Comparison of ENCODE assay signal across 8 mouse cellular contexts in genomic region chr5:147956821-147957564, GRCm38 (mm10). TPM values are rescaled to one million over a fixed set of nuclear protein-coding genes. Genes with fewer than 3 reads are reported as not detected.
DNase-seq lines count a peak whose midpoint lies in the region; ATAC-seq and TF ChIP-seq lines count a peak whose summit lies in the region.

Gene Mtus2 (plus strand): TSS chr5:147957320.

- WGBS in hindbrain, embryonic 13.5 days = 0% methylated on average over 39 of the region's 55 CpGs
- WGBS in lung, postnatal 0 days = 1% methylated on average over 40 of the region's 55 CpGs

- peaks cover 9% of the 10 kb centered on the region; the same call in 1 of the 2 replicates for H3K27me3 ChIP-seq in hindbrain, embryonic 13.5 days
- H3K27me3 ChIP-seq in lung, postnatal 0 days (replicated peaks; ENCODE audit: insufficient read depth, low read length) = peaks cover 18% of the 10 kb centered on the region; the same call in 1 of the 2 replicates

- peaks cover 28% of the 10 kb centered on the region for H3K4me1 ChIP-seq in hindbrain, embryonic 13.5 days (replicated peaks)
- no peaks in the 10 kb centered on the region for H3K4me1 ChIP-seq in lung, postnatal 0 days (ENCODE audit: insufficient read depth, low read depth, low read length)

- H3K4me2 ChIP-seq in hindbrain, embryonic 13.5 days = peak within 1 kb of the TSS; percentile 84
- H3K4me2 ChIP-seq in lung, postnatal 0 days (replicated peaks; ENCODE audit: low read depth, low read length) = peak within 1 kb of the TSS; percentile 80

- no peaks in the 10 kb centered on the region for H3K9me3 ChIP-seq in hindbrain, embryonic 13.5 days
- no peaks in the 10 kb centered on the region for H3K9me3 ChIP-seq in lung, postnatal 0 days (ENCODE audit: low read length)

- ATAC-seq in common myeloid progenitor, adult 5-6 weeks (replicated peaks; ENCODE audit: low read depth, poor library complexity, severe bottlenecking) = peak; percentile 91
- ATAC-seq in hindbrain, embryonic 13.5 days (ENCODE audit: low FRiP score) = peak; percentile 93
- ATAC-seq in lung, postnatal 0 days = peak; percentile 86

- no peak for TF ChIP-seq EP300 in lung, postnatal 0 days (IDR thresholded peaks at IDR 0.05)

- peak within 1 kb of the TSS; percentile 90 for H3K27ac ChIP-seq in hindbrain, embryonic 13.5 days
- no peak within 1 kb of the TSS for H3K27ac ChIP-seq in lung, postnatal 0 days (ENCODE audit: low read length)

- no peaks in the 10 kb centered on the region for H3K36me3 ChIP-seq in hindbrain, embryonic 13.5 days
- no peaks in the 10 kb centered on the region for H3K36me3 ChIP-seq in lung, postnatal 0 days (ENCODE audit: insufficient read depth, low read length)

- peak within 1 kb of the TSS; percentile 79 for H3K4me3 ChIP-seq in hindbrain, embryonic 13.5 days
- peak within 1 kb of the TSS; percentile 40 for H3K4me3 ChIP-seq in lung, postnatal 0 days (ENCODE audit: low read depth, low read length)

- TF ChIP-seq CTCF in lung, postnatal 0 days (IDR thresholded peaks at IDR 0.05) = peak; percentile 91

- H3K9ac ChIP-seq in hindbrain, embryonic 13.5 days = peak within 1 kb of the TSS; percentile 88
- no peak within 1 kb of the TSS for H3K9ac ChIP-seq in lung, postnatal 0 days (replicated peaks; ENCODE audit: low read depth)

- peak; percentile 84 for DNase-seq in adrenal gland, adult 18-20 months (ENCODE audit: low spot score in 2 of 2)
- peak; percentile 57 for DNase-seq in gastrocnemius, adult 18-20 months (ENCODE audit: low spot score)
- peak; percentile 95 to 97 for DNase-seq in layer of hippocampus, postnatal 25 days (ENCODE audit: extremely low spot score in 1 of 2, low spot score in 1 of 2)
- peak; percentile 78 for DNase-seq in lung, postnatal 0 days (ENCODE audit: low spot score)
- DNase-seq in ovary, postnatal 36 days (ENCODE audit: low spot score) = peak; percentile 75
- peak; percentile 70 for DNase-seq in thymus, postnatal 14 days

RNA-seq across cellular contexts. Expression of gene Mtus2, which starts in this region (rescaled TPM):
- 1 to 10 TPM; 2.5 to 2.7 TPM for total RNA-seq in adrenal gland, adult 18-20 months (2021)
- total RNA-seq in common myeloid progenitor, adult 5-6 weeks (2017) = 0.10 and 4.3 TPM in 2 replicates
- total RNA-seq in gastrocnemius, adult 18-20 months (2021) = under 1 TPM in 1 of 2 experiments, not detected in 1; 0.09 TPM
- 45.8 and 48.6 TPM in 2 replicates for polyA plus RNA-seq in hindbrain, embryonic 13.5 days (2015; fragmentation: Nextera tagmentation; extraction: Ambion mirVana)
- 10 to 100 TPM; 30.0 to 35.6 TPM for total RNA-seq in layer of hippocampus, postnatal 25 days (2021)
- polyA plus RNA-seq in lung, postnatal 0 days (2015; fragmentation: Nextera tagmentation; extraction: Ambion mirVana) = 5.5 TPM in 2 replicates

Comparison
In these comparisons a context has a peak if more than half of its experiments do, and no peak if none do; other contexts are left out.
1. Peak in DNase-seq in gastrocnemius, adult 18-20 months; RNA of the gene not detected or under 1 TPM.